Mouse (Mus musculus) cerebellum, adult 2 months (tissue): ENCODE data around the gene Naip2.

ENCODE experiments used
- CTCF ChIP-seq: fragments of 200-500 bp; IDR thresholded peaks from 2 replicates; pipeline ENCODE4 v1.5.1; 2011; ENCODE audit warnings: low read depth, mild to moderate bottlenecking, control low read depth, low read length, moderate library complexity, borderline replicate concordance; ENCODE audit not compliant: insufficient read depth
- POLR2A ChIP-seq: fragments of 200-500 bp; IDR thresholded peaks from 2 replicates; pipeline ENCODE4 v1.6.1; 2011; ENCODE audit warnings: low read length, control low read depth, borderline replicate concordance; ENCODE audit not compliant: insufficient read depth

DNA sequence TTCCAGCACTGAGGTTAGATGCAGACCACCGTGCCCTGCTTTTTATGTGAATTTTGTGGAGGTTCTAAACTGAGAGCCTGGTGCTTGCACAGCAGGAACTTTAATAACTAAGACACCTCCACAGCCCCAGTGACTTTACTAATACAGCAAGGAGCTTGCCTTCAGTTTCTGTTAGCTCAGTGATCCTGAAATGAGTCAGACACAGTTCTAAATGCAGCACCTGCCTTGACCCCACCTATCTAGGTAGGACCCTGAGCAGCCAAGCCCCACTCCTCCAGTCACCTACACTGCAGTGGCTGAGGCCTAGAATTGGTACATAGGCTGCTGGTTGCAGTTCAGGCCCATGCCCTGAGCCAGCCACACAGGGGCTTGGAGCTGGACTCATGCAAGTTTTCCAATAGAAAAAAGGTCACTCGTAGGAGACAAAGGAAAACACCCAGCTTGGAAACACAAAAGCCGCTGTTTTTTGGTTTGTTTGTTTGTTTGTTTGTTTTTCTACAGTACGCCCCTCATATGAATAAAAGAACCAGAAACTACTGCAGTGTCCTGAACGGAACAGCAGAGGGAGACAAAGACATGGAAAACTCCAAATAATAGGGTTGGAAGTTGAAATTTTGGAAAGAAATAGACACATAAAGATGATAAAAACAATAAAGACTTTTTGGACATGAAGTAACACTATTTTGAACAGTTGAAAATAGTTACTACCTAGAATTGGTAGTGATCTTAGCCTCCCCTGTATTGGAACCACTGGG lies 89.5 kb downstream of the Naip2 start:
- TF ChIP-seq POLR2A: no peak
- TF ChIP-seq CTCF: no peak
